Mouse (Mus musculus) heart, postnatal 14 days (tissue): ENCODE measurements around the gene Senp7. TPM values are rescaled to one million over a fixed set of nuclear protein-coding genes. Genes with fewer than 3 reads are reported as not detected.
"Not testable (repeated sequence)": the region's sequence is repeated elsewhere in the genome, so short reads cannot be mapped to it uniquely, and the experiment has no call there.

Source experiments
- DNase-seq, 2 experiments: peaks; one replicate each; pipeline ENCODE4 v3.0.0; 2021 to 2022
- intact Hi-C: fragments of 180-260 bp; cut with DNase I; formaldehyde crosslinking; loops from one replicate; pipeline ENCODE4 v1.15.1; 2025
- total RNA-seq, 2 experiments: library from RNA; stranded (reverse); gene quantifications; 2 replicates each; pipeline ENCODE4 v1.2.3; 2021

The Senp7 gene
- total RNA-seq, 2 experiments from 2014 or later: 17.9 to 18.7 TPM

GRCm38 (mm10) chr16:56117327-56118180 lies 69.4 kb downstream of the Senp7 start:
- no peak for DNase-seq
- intact Hi-C loops: no loop called here

GRCm38 (mm10) chr16:56122517-56122916 lies 74.4 kb downstream of the Senp7 start:
- intact Hi-C loops: no loop called here
- no peak for DNase-seq

DNA sequence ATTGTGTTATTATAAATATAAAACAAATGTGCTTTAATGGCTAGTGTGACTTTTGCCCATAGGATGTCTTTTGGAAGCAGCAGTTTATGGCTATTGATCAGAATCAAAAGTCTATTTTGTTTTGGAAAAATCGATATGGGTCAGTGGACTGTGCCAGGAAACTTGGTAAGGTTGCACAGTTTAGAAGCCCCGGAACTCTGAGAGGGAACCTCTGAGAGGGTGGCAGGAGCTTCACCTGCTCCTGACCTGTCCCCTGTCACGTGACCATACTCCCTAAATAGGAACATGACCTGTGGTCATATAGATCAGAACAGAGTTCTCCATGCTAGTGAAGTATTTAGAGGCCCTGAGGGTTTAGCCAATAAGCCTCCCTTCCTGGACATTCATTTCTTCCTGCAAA lies 75.9 kb downstream of the Senp7 start:
- DNase-seq: no peak
- intact Hi-C loops: no loop called here

DNA sequence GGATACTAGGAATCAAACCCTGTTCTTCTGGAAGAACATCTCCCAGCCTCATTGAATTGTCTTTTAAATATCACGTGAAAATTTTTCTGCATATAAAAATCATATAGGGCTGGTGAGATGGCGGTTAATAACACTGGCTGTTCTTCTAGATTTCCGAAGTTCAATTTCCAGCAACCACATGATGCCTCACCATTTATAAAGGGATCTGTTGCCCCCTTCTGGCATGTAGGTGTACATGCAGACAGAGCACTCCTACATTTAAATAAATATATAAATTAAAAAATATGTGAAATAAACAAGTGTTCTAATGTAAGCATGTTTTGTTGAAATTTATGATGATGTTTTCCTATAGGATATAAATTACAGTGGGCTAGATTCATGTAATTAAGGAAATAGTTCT lies 83.5 kb downstream of the Senp7 start:
- DNase-seq: peak in 1 of 2 experiments; percentile 20
- intact Hi-C loops: loop anchor here (2.0 to 5.0 kb wide), 4 partner anchors 54 to 181 kb away; partner anchors contain the start of gene Rpl24

- peak in 1 of 2 experiments; percentile 32 for DNase-seq
- intact Hi-C loops: loop anchor here (5.0 kb wide), 3 partner anchors 57 to 167 kb away; partner anchors contain the start of gene Rpl24
These were observed 86.0 kb downstream of the Senp7 start for GRCm38 (mm10) chr16:56134149-56134548.

DNA sequence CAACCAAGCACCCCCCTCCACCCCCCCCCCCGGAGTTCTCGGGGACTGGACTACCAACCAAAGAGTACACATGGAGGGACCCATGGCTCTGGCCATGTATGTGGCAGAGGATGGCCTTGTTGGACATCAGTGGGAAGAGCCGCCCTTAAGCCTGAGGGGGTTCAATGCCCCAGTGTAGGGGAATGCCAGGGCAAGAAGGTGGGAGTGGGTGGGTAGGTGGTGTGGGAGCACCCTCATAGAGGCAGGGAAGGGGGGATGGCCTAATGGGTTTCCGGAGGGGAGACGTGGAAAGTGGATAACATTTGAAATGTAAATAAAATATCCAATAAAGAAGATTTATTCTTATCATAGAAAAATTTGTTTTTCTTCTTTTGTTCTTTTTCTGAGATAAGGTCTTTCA lies 89.5 kb downstream of the Senp7 start:
- intact Hi-C loops, DNase-seq: not testable (repeated sequence)

DNA sequence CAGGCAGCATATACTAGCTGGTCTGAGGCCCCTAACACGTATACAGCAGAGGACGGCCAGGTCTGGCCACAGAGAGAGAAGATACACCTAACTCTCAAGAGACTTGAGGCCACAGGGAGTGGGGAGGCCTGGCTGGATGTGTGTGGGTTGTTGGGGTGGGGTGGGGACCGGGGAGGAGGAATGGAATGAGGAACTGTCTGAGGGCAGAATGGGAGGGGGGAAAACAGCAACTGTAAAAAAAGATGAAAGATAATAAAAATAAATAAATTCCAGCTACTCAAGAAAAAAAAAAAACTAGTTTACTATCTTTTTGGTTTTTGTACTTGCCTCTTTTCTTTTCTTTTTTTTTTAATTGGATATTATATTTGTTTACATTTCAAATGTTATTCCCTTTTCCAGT lies 91.8 kb downstream of the Senp7 start:
- DNase-seq: no peak
- intact Hi-C loops: no loop called here

- intact Hi-C loops: no loop called here
- no peak for DNase-seq
These were observed 96.9 kb downstream of the Senp7 start for GRCm38 (mm10) chr16:56144876-56145555.

DNA sequence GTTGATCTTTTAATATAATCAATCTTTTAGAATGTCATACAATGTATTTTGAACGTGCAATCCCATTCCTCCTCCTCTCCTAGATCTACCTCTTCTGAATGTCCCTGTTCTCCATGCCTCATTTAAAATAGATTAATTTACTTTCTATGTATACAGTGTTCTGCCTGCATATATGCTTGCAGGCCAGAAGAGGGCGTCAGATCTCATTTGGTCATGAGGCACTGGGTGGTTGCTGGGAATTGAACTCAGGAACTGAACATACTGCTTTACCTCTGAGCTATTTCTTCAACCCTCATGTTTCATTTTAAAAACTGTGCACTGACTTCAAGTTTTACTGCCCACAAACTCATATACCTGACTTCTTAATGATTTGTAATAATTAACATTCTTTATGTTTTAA lies 99.5 kb downstream of the Senp7 start:
- DNase-seq: no peak
- intact Hi-C loops: no loop called here

- intact Hi-C loops: no loop called here
- peak in 1 of 2 experiments; percentile 16 for DNase-seq
These were observed 115.3 kb downstream of the Senp7 start for GRCm38 (mm10) chr16:56163466-56163865.

- no peak for DNase-seq
- intact Hi-C loops: no loop called here
These were observed 122.1 kb downstream of the Senp7 start for GRCm38 (mm10) chr16:56170247-56170646.

- peak; percentile 12 to 38 for DNase-seq
- intact Hi-C loops: no loop called here
These were observed 127.9 kb downstream of the Senp7 start for GRCm38 (mm10) chr16:56175867-56176581.

- intact Hi-C loops: no loop called here
- DNase-seq: no peak
These were observed 138.7 kb downstream of the Senp7 start for GRCm38 (mm10) chr16:56186863-56187262.

GRCm38 (mm10) chr16:56188198-56188597 lies 140.1 kb downstream of the Senp7 start:
- no peak for DNase-seq
- intact Hi-C loops: no loop called here

- no peak for DNase-seq
- intact Hi-C loops: no loop called here
These were observed 155.9 kb downstream of the Senp7 start, which contains the start of gene Impg2 for GRCm38 (mm10) chr16:56204051-56204450. TSS of gene Impg2 (plus strand) at chr16:56204313.

GRCm38 (mm10) chr16:56212740-56213139 lies 164.6 kb downstream of the Senp7 start:
- DNase-seq: no peak
- intact Hi-C loops: no loop called here

- intact Hi-C loops: no loop called here
- DNase-seq: no peak
These were observed 179.5 kb downstream of the Senp7 start for GRCm38 (mm10) chr16:56227686-56228085.

- intact Hi-C loops: no loop called here
- no peak for DNase-seq
These were observed 181.3 kb downstream of the Senp7 start for GRCm38 (mm10) chr16:56229455-56229854.

DNA sequence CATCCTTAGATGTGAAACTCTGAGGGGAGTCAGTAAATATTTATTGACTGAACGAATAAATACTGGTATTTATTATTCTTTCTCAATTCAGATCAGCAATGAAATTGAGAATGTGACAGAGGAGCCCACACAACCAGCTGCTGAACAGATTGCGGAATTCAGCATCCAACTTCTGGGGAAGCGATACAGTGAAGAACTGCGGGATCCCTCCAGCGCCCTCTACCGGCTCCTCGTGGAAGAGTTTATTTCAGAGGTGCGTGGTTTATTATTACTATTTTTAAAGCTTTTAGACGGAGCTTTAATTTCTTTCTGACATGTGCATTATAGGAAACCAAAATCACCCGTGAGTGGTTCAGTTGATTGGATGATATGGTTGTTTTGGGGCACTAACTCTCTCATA lies 183.2 kb downstream of the Senp7 start:
- intact Hi-C loops: no loop called here
- peak; percentile 16 to 26 for DNase-seq

DNA sequence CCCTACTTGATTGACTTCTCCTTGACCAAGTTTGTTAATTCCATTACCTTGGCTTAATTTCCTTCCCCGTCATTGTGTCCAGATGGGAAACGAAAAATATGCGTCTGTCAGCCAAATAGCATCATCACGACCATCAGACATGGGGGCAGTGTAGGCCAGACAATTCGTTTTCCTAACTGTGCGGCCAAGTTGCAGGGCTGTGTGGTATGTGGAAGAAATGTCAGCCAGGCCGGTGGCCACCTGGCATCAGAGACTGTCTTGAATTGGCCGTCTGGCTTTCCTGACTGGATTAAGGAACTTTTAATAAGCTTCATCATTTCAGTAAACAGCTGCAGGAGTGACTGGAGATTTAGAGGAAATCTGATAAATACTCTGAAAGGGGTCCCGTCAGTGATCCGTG lies 184.6 kb downstream of the Senp7 start:
- intact Hi-C loops: no loop called here
- peak; percentile 8 to 30 for DNase-seq
